Mouse (Mus musculus) G1E (cell line): ENCODE measurements at regions not wholly inside any gene's neighbourhood (a gene's known extent, or its start where the extent isn't known, plus 50 kb on each side); places are given as distances from the start of the nearest gene placed in this dataset.

Experiments used
- CTCF ChIP-seq: IDR thresholded peaks from 2 replicates; pipeline ENCODE4 v1.5.1; 2012; ENCODE audit warnings: low read depth, low read length, inconsistent platforms, mixed read lengths
- GATA1 ChIP-seq: IDR thresholded peaks from 2 replicates; pipeline ENCODE4 v1.6.1; 2012; ENCODE audit warnings: borderline replicate concordance, low read length, inconsistent platforms, mixed read lengths
- POLR2AphosphoS5 ChIP-seq: IDR thresholded peaks from 2 replicates; pipeline ENCODE4 v1.6.1; 2012; ENCODE audit warnings: low read depth, low read length, inconsistent platforms; ENCODE audit not compliant: insufficient replicate concordance
- TAL1 ChIP-seq: conservative IDR thresholded peaks from 2 replicates; pipeline ENCODE4 v1.6.1; 2012; ENCODE audit warnings: low read depth, low read length, inconsistent platforms, mixed read lengths

DNA sequence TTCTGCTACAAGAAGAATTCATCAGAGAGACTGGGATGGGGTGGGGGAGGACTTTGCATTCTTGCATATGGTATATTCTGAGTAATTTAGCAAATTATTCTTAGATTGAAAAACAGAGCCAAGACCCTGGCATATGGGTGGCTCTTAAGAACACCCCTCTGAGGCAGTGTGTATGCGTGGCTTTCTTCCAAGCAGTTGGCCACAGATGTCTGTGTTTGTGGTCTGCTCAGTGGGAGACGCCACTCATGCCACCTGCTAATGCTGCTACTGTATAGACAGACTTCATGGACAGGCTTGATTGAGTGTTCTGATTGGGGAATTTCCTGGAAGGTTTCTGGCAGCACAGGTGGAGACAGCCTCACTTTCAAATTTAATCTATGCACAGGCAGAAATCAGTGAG, 117.8 kb upstream of the Plcb4 start:
- TF ChIP-seq CTCF, result no peak
- TF ChIP-seq GATA1, result no peak
- TF ChIP-seq TAL1, result no peak
- TF ChIP-seq POLR2AphosphoS5, result no peak
